In genomic region chr6:21327081-21327737, GRCm38 (mm10) we compare ENCODE assay signal across 18 mouse cellular contexts.
A peak's percentile ranks its signal among the peaks of the same experiment; 100 is the strongest.
DNase-seq lines count a peak whose midpoint lies in the region; ATAC-seq and TF ChIP-seq lines count a peak whose summit lies in the region.
"Had no signal": no experiment of that assay in that cellular context is flagged by ENCODE, and none has a peak within 500 bp of the region (broad histone marks: within the 10 kb centered on the region; RNA-seq: fewer than 3 reads in every experiment).

No protein-coding gene starts in this region.

- no peak for TF ChIP-seq EP300 in MEL (IDR thresholded peaks at IDR 0.05; ENCODE audit: low read depth in 1 of 2, low read length in 2 of 2)
- no peak for TF ChIP-seq EP300 in lung, postnatal 0 days (IDR thresholded peaks at IDR 0.05)

- no peak for TF ChIP-seq CTCF in MEL (IDR thresholded peaks at IDR 0.05 in 2 of 3, conservative IDR thresholded peaks at IDR 0.05 in 1 of 3; ENCODE audit: control insufficient read depth in 1 of 3, insufficient read depth in 1 of 3, low read depth in 2 of 3, low read length in 3 of 3, poor library complexity in 1 of 3, severe bottlenecking in 1 of 3)
- no peak for TF ChIP-seq CTCF in lung, postnatal 0 days (IDR thresholded peaks at IDR 0.05)

- TF ChIP-seq RAD21 in MEL (IDR thresholded peaks at IDR 0.05; ENCODE audit: low read depth, low read length): no peak

- no peaks in the 10 kb centered on the region for H3K79me2 ChIP-seq in MEL (ENCODE audit: control insufficient read depth, insufficient read depth, low read length, poor library complexity)

- 65% methylated on average over 4 of the region's 4 CpGs for WGBS in hindbrain, embryonic 14.5 days
- 59% methylated on average over 4 of the region's 4 CpGs for WGBS in hindbrain, embryonic 11.5 days
- 41% methylated on average over 4 of the region's 4 CpGs for WGBS in midbrain, embryonic 16.5 days
- 45% methylated on average over 4 of the region's 4 CpGs for WGBS in lung, postnatal 0 days

- no peak overlapping the region for H3K27ac ChIP-seq in hindbrain, embryonic 14.5 days
- no peak overlapping the region for H3K27ac ChIP-seq in hindbrain, embryonic 11.5 days (ENCODE audit: low read depth, low read length)
- no peak overlapping the region for H3K27ac ChIP-seq in MEL (ENCODE audit: control insufficient read depth, low read depth, low read length)
- H3K27ac ChIP-seq in midbrain, embryonic 16.5 days (ENCODE audit: low read length): no peak overlapping the region
- H3K27ac ChIP-seq in lung, postnatal 0 days (ENCODE audit: low read length): no peak overlapping the region
- H3K27ac ChIP-seq: embryonic facial prominence, embryonic 15.5 days; gastrocnemius, adult 2 months; heart, embryonic 15.5 days; left cerebral cortex, adult 2 months; liver, embryonic 13.5 days had no signal

- no peaks in the 10 kb centered on the region for H3K27me3 ChIP-seq in hindbrain, embryonic 14.5 days (ENCODE audit: control insufficient read depth, insufficient read depth, low read length)
- H3K27me3 ChIP-seq in hindbrain, embryonic 11.5 days (ENCODE audit: control insufficient read depth, insufficient read depth, low read length): no peaks in the 10 kb centered on the region
- H3K27me3 ChIP-seq in MEL (ENCODE audit: control insufficient read depth in 1 of 2, insufficient read depth in 2 of 2, low read length in 2 of 2): no peaks in the 10 kb centered on the region
- H3K27me3 ChIP-seq in midbrain, embryonic 16.5 days (ENCODE audit: control insufficient read depth, insufficient read depth, low read depth, low read length): no peaks in the 10 kb centered on the region
- no peaks in the 10 kb centered on the region for H3K27me3 ChIP-seq in lung, postnatal 0 days (replicated peaks; ENCODE audit: insufficient read depth, low read length)
- H3K27me3 ChIP-seq: embryonic facial prominence, embryonic 15.5 days; heart, embryonic 15.5 days; liver, embryonic 13.5 days had no signal

- no peak for TF ChIP-seq POLR2A in MEL (IDR thresholded peaks at IDR 0.05; ENCODE audit: control insufficient read depth in 1 of 2, insufficient read depth in 1 of 2, low read depth in 1 of 2, low read length in 2 of 2, poor library complexity in 1 of 2)

- no peak overlapping the region for H3K9ac ChIP-seq in hindbrain, embryonic 14.5 days
- no peak overlapping the region for H3K9ac ChIP-seq in hindbrain, embryonic 11.5 days (ENCODE audit: low read depth, low read length)
- no peak overlapping the region for H3K9ac ChIP-seq in MEL (ENCODE audit: control insufficient read depth, low read depth, low read length, poor library complexity, severe bottlenecking)
- no peak overlapping the region for H3K9ac ChIP-seq in midbrain, embryonic 16.5 days (ENCODE audit: low read depth, low read length)
- no peak overlapping the region for H3K9ac ChIP-seq in lung, postnatal 0 days (replicated peaks; ENCODE audit: low read depth)
- H3K9ac ChIP-seq: embryonic facial prominence, embryonic 15.5 days; heart, embryonic 15.5 days; liver, embryonic 13.5 days had no signal

- no peaks in the 10 kb centered on the region for H3K36me3 ChIP-seq in hindbrain, embryonic 14.5 days (replicated peaks; ENCODE audit: control insufficient read depth, insufficient read depth)
- no peaks in the 10 kb centered on the region for H3K36me3 ChIP-seq in hindbrain, embryonic 11.5 days (ENCODE audit: control insufficient read depth, insufficient read depth, low read length)
- no peaks in the 10 kb centered on the region for H3K36me3 ChIP-seq in MEL (ENCODE audit: control insufficient read depth in 1 of 2, insufficient read depth in 2 of 2, low read length in 2 of 2)
- H3K36me3 ChIP-seq in midbrain, embryonic 16.5 days (ENCODE audit: control insufficient read depth, insufficient read depth, low read length): no peaks in the 10 kb centered on the region
- H3K36me3 ChIP-seq in lung, postnatal 0 days (ENCODE audit: insufficient read depth, low read length): no peaks in the 10 kb centered on the region
- H3K36me3 ChIP-seq: embryonic facial prominence, embryonic 15.5 days; heart, embryonic 15.5 days; liver, embryonic 13.5 days had no signal

- H3K4me3 ChIP-seq in hindbrain, embryonic 14.5 days (replicated peaks; ENCODE audit: low read length): no peak overlapping the region
- no peak overlapping the region for H3K4me3 ChIP-seq in hindbrain, embryonic 11.5 days (ENCODE audit: low read depth, low read length)
- no peak overlapping the region for H3K4me3 ChIP-seq in MEL (ENCODE audit: control insufficient read depth in 1 of 2, insufficient read depth in 1 of 2, low read depth in 2 of 2, low read length in 2 of 2)
- H3K4me3 ChIP-seq in midbrain, embryonic 16.5 days (ENCODE audit: low read depth, low read length): no peak overlapping the region
- H3K4me3 ChIP-seq in lung, postnatal 0 days (ENCODE audit: low read depth, low read length): no peak overlapping the region
- H3K4me3 ChIP-seq: embryonic facial prominence, embryonic 15.5 days; gastrocnemius, adult 2 months; heart, embryonic 15.5 days; left cerebral cortex, adult 2 months; liver, embryonic 13.5 days; myocyte had no signal

- ATAC-seq in hindbrain, embryonic 14.5 days (ENCODE audit: low FRiP score): 0 out of 2 replicates have a peak, but pooled peaks have one; percentile 21
- ATAC-seq in hindbrain, embryonic 11.5 days (ENCODE audit: low FRiP score): no peak
- peak; percentile 54 for ATAC-seq in common myeloid progenitor, adult 5-6 weeks (replicated peaks; ENCODE audit: low read depth, poor library complexity, severe bottlenecking)
- 0 out of 2 replicates have a peak, but pooled peaks have one; percentile 39 for ATAC-seq in midbrain, embryonic 16.5 days
- ATAC-seq in lung, postnatal 0 days: no peak
- ATAC-seq: intestine, postnatal 0 days had no signal

- no peak overlapping the region for H3K4me2 ChIP-seq in hindbrain, embryonic 14.5 days (replicated peaks)
- no peak overlapping the region for H3K4me2 ChIP-seq in hindbrain, embryonic 11.5 days (replicated peaks; ENCODE audit: low read depth, low read length)
- H3K4me2 ChIP-seq in midbrain, embryonic 16.5 days (ENCODE audit: low read length): no peak overlapping the region
- no peak overlapping the region for H3K4me2 ChIP-seq in lung, postnatal 0 days (replicated peaks; ENCODE audit: low read depth, low read length)
- H3K4me2 ChIP-seq: embryonic facial prominence, embryonic 15.5 days; heart, embryonic 15.5 days; liver, embryonic 13.5 days had no signal

- DNase-seq in hindbrain, embryonic 14.5 days (ENCODE audit: low spot score): no peak
- DNase-seq in hindbrain, embryonic 11.5 days (ENCODE audit: low spot score): no peak
- DNase-seq in MEL (ENCODE audit: low read depth, low spot score): peak; percentile 4
- DNase-seq in lung, postnatal 0 days (ENCODE audit: low spot score): no peak
- no peak for DNase-seq in kidney, adult 8-10 months
- DNase-seq: adrenal gland, adult 8-10 months; cerebellum, adult 8-10 months; gastrocnemius, adult 2 months; heart, adult 11 months; kidney, postnatal 14 days; liver, embryonic 13.5 days had no signal

- no peaks in the 10 kb centered on the region for H3K9me3 ChIP-seq in hindbrain, embryonic 14.5 days (ENCODE audit: control insufficient read depth, low read length)
- no peaks in the 10 kb centered on the region for H3K9me3 ChIP-seq in hindbrain, embryonic 11.5 days (ENCODE audit: control insufficient read depth, low read length)
- no peaks in the 10 kb centered on the region for H3K9me3 ChIP-seq in MEL (replicated peaks; ENCODE audit: insufficient read depth, low read length)
- no peaks in the 10 kb centered on the region for H3K9me3 ChIP-seq in midbrain, embryonic 16.5 days (replicated peaks; ENCODE audit: control insufficient read depth, low read length, poor library complexity, severe bottlenecking)
- H3K9me3 ChIP-seq in lung, postnatal 0 days (ENCODE audit: low read length): no peaks in the 10 kb centered on the region
- H3K9me3 ChIP-seq: embryonic facial prominence, embryonic 15.5 days; heart, embryonic 15.5 days; liver, embryonic 13.5 days had no signal

- no peaks in the 10 kb centered on the region for H3K4me1 ChIP-seq in hindbrain, embryonic 14.5 days (replicated peaks; ENCODE audit: control insufficient read depth, insufficient read depth, low read length)
- no peaks in the 10 kb centered on the region for H3K4me1 ChIP-seq in hindbrain, embryonic 11.5 days (replicated peaks; ENCODE audit: control insufficient read depth, insufficient read depth, low read length)
- no peaks in the 10 kb centered on the region for H3K4me1 ChIP-seq in MEL (ENCODE audit: control insufficient read depth in 1 of 2, insufficient read depth in 2 of 2, low read length in 2 of 2)
- H3K4me1 ChIP-seq in midbrain, embryonic 16.5 days (ENCODE audit: control insufficient read depth, insufficient read depth, low read length): 0 out of 2 replicates have a peak, but pooled peaks cover 8% of the 10 kb centered on the region
- no peaks in the 10 kb centered on the region for H3K4me1 ChIP-seq in lung, postnatal 0 days (ENCODE audit: insufficient read depth, low read depth, low read length)
- H3K4me1 ChIP-seq: embryonic facial prominence, embryonic 15.5 days; heart, embryonic 15.5 days; liver, embryonic 13.5 days had no signal

TF ChIP-seq in MEL, 35 proteins besides CTCF, POLR2A, EP300 and RAD21 (continues in another document):
- TF ChIP-seq USF2 (IDR thresholded peaks at IDR 0.05; ENCODE audit: borderline replicate concordance in 1 of 2, insufficient read depth in 1 of 2, low read depth in 1 of 2, low read length in 2 of 2) (no peak), MXI1 (IDR thresholded peaks at IDR 0.05; ENCODE audit: low read depth, low read length) (no peak), E2F4 (IDR thresholded peaks at IDR 0.05; ENCODE audit: borderline replicate concordance, low read depth, low read length) (no peak), CHD1 (IDR thresholded peaks at IDR 0.05; ENCODE audit: low read depth, low read length) (no peak), UBTF (IDR thresholded peaks at IDR 0.05; ENCODE audit: borderline replicate concordance, insufficient read depth, low read depth, low read length) (no peak), GATA1 (IDR thresholded peaks at IDR 0.05; ENCODE audit: low read depth, low read length) (no peak), GABPA (IDR thresholded peaks at IDR 0.05; ENCODE audit: low read depth, low read length) (no peak), MYB (IDR thresholded peaks at IDR 0.05; ENCODE audit: low read depth, low read length) (no peak), USF1 (IDR thresholded peaks at IDR 0.05; ENCODE audit: low read depth, low read length) (no peak), ZNF384 (IDR thresholded peaks at IDR 0.05; ENCODE audit: low read depth, low read length) (no peak), ZC3H11A (IDR thresholded peaks at IDR 0.05; ENCODE audit: low read depth, low read length) (no peak), HCFC1 (IDR thresholded peaks at IDR 0.05; ENCODE audit: low read depth, low read length) (no peak), MAX (IDR thresholded peaks at IDR 0.05; ENCODE audit: low read length) (no peak), BHLHE40 (IDR thresholded peaks at IDR 0.05; ENCODE audit: borderline replicate concordance, low read depth, low read length) (no peak), ETS1 (IDR thresholded peaks at IDR 0.05; ENCODE audit: low read depth, low read length) (no peak), JUND (IDR thresholded peaks at IDR 0.05; ENCODE audit: low read depth, low read length) (no peak)

Comparison
In these comparisons a context has a peak if more than half of its experiments do, and no peak if none do; other contexts are left out.
1. ATAC-seq: peak in hindbrain, embryonic 14.5 days (single experiment), common myeloid progenitor, adult 5-6 weeks (single experiment) and midbrain, embryonic 16.5 days (single experiment); none in hindbrain, embryonic 11.5 days (single experiment) and lung, postnatal 0 days (single experiment).